Mouse (Mus musculus) splenic B cell, adult 2 months (primary cell): ENCODE data around the gene Myo1a.

Experiments used
- DNase-seq: peaks from one replicate; pipeline ENCODE4 v3.0.0-alpha.2; 2011; ENCODE audit warnings: low read depth, low spot score
- H3K27me3 ChIP-seq: 2 replicates; pipeline ENCODE4 v1.6.1; 2012; ENCODE audit warnings: mild to moderate bottlenecking, low read length, moderate library complexity, mixed read lengths; ENCODE audit not compliant: control insufficient read depth, poor library complexity, insufficient read depth, severe bottlenecking
- H3K36me3 ChIP-seq: 2 replicates; pipeline ENCODE4 v1.6.1; 2012; ENCODE audit warnings: mild to moderate bottlenecking, low read length, moderate library complexity, mixed read lengths; ENCODE audit not compliant: control insufficient read depth, poor library complexity, insufficient read depth, severe bottlenecking

The Myo1a gene

GRCm38 (mm10) chr10:127730933-127731310 is 26.0 kb downstream of the Myo1a start:
- H3K36me3 ChIP-seq: no peaks in the 10 kb centered on the region
- no peaks in the 10 kb centered on the region for H3K27me3 ChIP-seq
- no peak for DNase-seq

GRCm38 (mm10) chr10:127731397-127731796 is 26.4 kb downstream of the Myo1a start:
- no peaks in the 10 kb centered on the region for H3K27me3 ChIP-seq
- no peak for DNase-seq
- H3K36me3 ChIP-seq: no peaks in the 10 kb centered on the region

- Histone ChIP-seq H3K36me3 (no peaks in the 10 kb centered on the region), H3K27me3 (no peaks in the 10 kb centered on the region)
- peak; percentile 32 for DNase-seq
These were observed 29.5 kb downstream of the Myo1a start for GRCm38 (mm10) chr10:127734434-127734833.

- DNase-seq: peak; percentile 61
- H3K36me3 ChIP-seq: no peaks in the 10 kb centered on the region
- no peaks in the 10 kb centered on the region for H3K27me3 ChIP-seq
These were observed 31.3 kb downstream of the Myo1a start for GRCm38 (mm10) chr10:127736266-127736665.

GRCm38 (mm10) chr10:127736916-127737315 is 31.9 kb downstream of the Myo1a start:
- peak; percentile 78 for DNase-seq
- Histone ChIP-seq H3K27me3 (no peaks in the 10 kb centered on the region), H3K36me3 (no peaks in the 10 kb centered on the region)

GRCm38 (mm10) chr10:127737552-127737951 is 32.6 kb downstream of the Myo1a start:
- no peak for DNase-seq
- Histone ChIP-seq H3K27me3 (no peaks in the 10 kb centered on the region), H3K36me3 (no peaks in the 10 kb centered on the region)

GRCm38 (mm10) chr10:127738151-127738882 is 33.3 kb downstream of the Myo1a start:
- H3K27me3 ChIP-seq: no peaks in the 10 kb centered on the region
- peaks cover 2% of the 10 kb centered on the region; the same call in 1 of the 2 replicates for H3K36me3 ChIP-seq
- DNase-seq: peak; percentile 71

- DNase-seq: peak; percentile 83
- H3K27me3 ChIP-seq: no peaks in the 10 kb centered on the region
- peaks cover 2% of the 10 kb centered on the region; the same call in 1 of the 2 replicates for H3K36me3 ChIP-seq
These were observed 34.2 kb downstream of the Myo1a start, which contains the start of gene Zbtb39 for GRCm38 (mm10) chr10:127739083-127739660. TSS of gene Zbtb39 (plus strand) at chr10:127739538.

GRCm38 (mm10) chr10:127739661-127740161 is 34.7 kb downstream of the Myo1a start:
- H3K36me3 ChIP-seq: peaks cover 2% of the 10 kb centered on the region; the same call in 1 of the 2 replicates
- no peak for DNase-seq
- H3K27me3 ChIP-seq: no peaks in the 10 kb centered on the region

GRCm38 (mm10) chr10:127744661-127745060 is 39.7 kb downstream of the Myo1a start:
- DNase-seq: peak; percentile 66

GRCm38 (mm10) chr10:127745886-127746285 is 40.9 kb downstream of the Myo1a start:
- no peak for DNase-seq
- peaks cover 2% of the 10 kb centered on the region; the same call in 1 of the 2 replicates for H3K36me3 ChIP-seq
- H3K27me3 ChIP-seq: no peaks in the 10 kb centered on the region

More at GRCm38 (mm10) chr10:127744661-127745060, 39.7 kb downstream of the Myo1a start:
- Histone ChIP-seq H3K27me3 (no peaks in the 10 kb centered on the region), H3K36me3 (peaks cover 2% of the 10 kb centered on the region; the same call in 1 of the 2 replicates)

- DNase-seq: no peak
- Histone ChIP-seq H3K36me3 (peaks cover 2% of the 10 kb centered on the region; the same call in 1 of the 2 replicates), H3K27me3 (no peaks in the 10 kb centered on the region)
These were observed 42.3 kb downstream of the Myo1a start for GRCm38 (mm10) chr10:127747254-127747653.

- no peaks in the 10 kb centered on the region for H3K36me3 ChIP-seq
- DNase-seq: no peak
- H3K27me3 ChIP-seq: no peaks in the 10 kb centered on the region
These were observed 44.1 kb downstream of the Myo1a start for GRCm38 (mm10) chr10:127748847-127749612.

- Histone ChIP-seq H3K27me3 (no peaks in the 10 kb centered on the region), H3K36me3 (no peaks in the 10 kb centered on the region)
- no peak for DNase-seq
These were observed 45.3 kb downstream of the Myo1a start for GRCm38 (mm10) chr10:127750136-127750777.
